Mouse (Mus musculus): ENCODE results near the gene Gm45233.

- TF ChIP-seq CTCF (IDR thresholded peaks at IDR 0.05; ENCODE audit: borderline replicate concordance, extremely low read depth, insufficient read depth, insufficient read length), result no peak
- TF ChIP-seq POLR2A (IDR thresholded peaks at IDR 0.05; ENCODE audit: borderline replicate concordance, extremely low read depth, insufficient read depth, insufficient read length, poor library complexity, severe bottlenecking), result no peak
These were observed 44.7 kb downstream of the Gm45233 start for GRCm38 (mm10) chr7:43488646-43489045.

All from brain, embryonic 14.5 days (tissue).